In genomic region chr4:43631046-43631955, GRCm38 (mm10) we compare ENCODE assay signal across 8 mouse cellular contexts. TPM values are rescaled to one million over a fixed set of nuclear protein-coding genes. Genes with fewer than 3 reads are reported as not detected.
DNase-seq lines count a peak whose midpoint lies in the region; ATAC-seq lines count a peak whose summit lies in the region.

TSS of gene Npr2 (plus strand) at chr4:43631935.

- H3K27ac ChIP-seq in hindbrain, embryonic 15.5 days (replicated peaks) = peak within 1 kb of the TSS; percentile 84
- H3K27ac ChIP-seq in limb, embryonic 12.5 days = peak within 1 kb of the TSS; percentile 72
- peak within 1 kb of the TSS; percentile 83 for H3K27ac ChIP-seq in midbrain, embryonic 15.5 days

- ATAC-seq in hindbrain, embryonic 15.5 days (ENCODE audit: low FRiP score, low read depth) = peak; percentile 45
- peak; percentile 33 for ATAC-seq in limb, embryonic 12.5 days (ENCODE audit: insufficient number of reproducible peaks, insufficient read depth, low FRiP score, low TSS enrichment, low read depth)
- ATAC-seq in midbrain, embryonic 15.5 days (replicated peaks) = peak; percentile 67

- H3K4me2 ChIP-seq in hindbrain, embryonic 15.5 days = peak within 1 kb of the TSS; percentile 98
- H3K4me2 ChIP-seq in limb, embryonic 12.5 days = peak within 1 kb of the TSS; percentile 88
- peak within 1 kb of the TSS; percentile 90 for H3K4me2 ChIP-seq in midbrain, embryonic 15.5 days

- WGBS in hindbrain, embryonic 15.5 days = under 1% methylated on average over 46 of the region's 70 CpGs
- WGBS in limb, embryonic 12.5 days = 2% methylated on average over 61 of the region's 70 CpGs
- WGBS in midbrain, embryonic 15.5 days = 2% methylated on average over 35 of the region's 70 CpGs

- H3K9me3 ChIP-seq in hindbrain, embryonic 15.5 days = no peaks in the 10 kb centered on the region
- no peaks in the 10 kb centered on the region for H3K9me3 ChIP-seq in limb, embryonic 12.5 days
- no peaks in the 10 kb centered on the region for H3K9me3 ChIP-seq in midbrain, embryonic 15.5 days

- H3K4me1 ChIP-seq in hindbrain, embryonic 15.5 days (replicated peaks) = peaks cover 49% of the 10 kb centered on the region
- peaks cover 35% of the 10 kb centered on the region for H3K4me1 ChIP-seq in limb, embryonic 12.5 days (replicated peaks)
- peaks cover 45% of the 10 kb centered on the region for H3K4me1 ChIP-seq in midbrain, embryonic 15.5 days

- H3K27me3 ChIP-seq in hindbrain, embryonic 15.5 days = no peaks in the 10 kb centered on the region
- peaks cover 19% of the 10 kb centered on the region for H3K27me3 ChIP-seq in limb, embryonic 12.5 days
- no peaks in the 10 kb centered on the region for H3K27me3 ChIP-seq in midbrain, embryonic 15.5 days (replicated peaks)

- peak within 1 kb of the TSS; percentile 92 for H3K9ac ChIP-seq in hindbrain, embryonic 15.5 days
- H3K9ac ChIP-seq in limb, embryonic 12.5 days (replicated peaks) = peak within 1 kb of the TSS; percentile 96
- H3K9ac ChIP-seq in midbrain, embryonic 15.5 days = peak within 1 kb of the TSS; percentile 87

- peak; percentile 19 to 65 for DNase-seq in spleen, postnatal 4 days (ENCODE audit: low spot score in 2 of 2)
- no peak for DNase-seq in spleen, adult 12 weeks (ENCODE audit: low spot score)
- peak; percentile 74 for DNase-seq in cerebellum, adult 9-11 months
- DNase-seq in gastrocnemius, postnatal 10 days = peak; percentile 60
- DNase-seq in thymus, postnatal 4 days = peak; percentile 47

- H3K36me3 ChIP-seq in hindbrain, embryonic 15.5 days = no peaks in the 10 kb centered on the region
- no peaks in the 10 kb centered on the region for H3K36me3 ChIP-seq in limb, embryonic 12.5 days
- H3K36me3 ChIP-seq in midbrain, embryonic 15.5 days (replicated peaks) = no peaks in the 10 kb centered on the region

- peak within 1 kb of the TSS; percentile 70 for H3K4me3 ChIP-seq in hindbrain, embryonic 15.5 days
- H3K4me3 ChIP-seq in limb, embryonic 12.5 days (replicated peaks) = peak within 1 kb of the TSS; percentile 74
- peak within 1 kb of the TSS; percentile 59 for H3K4me3 ChIP-seq in midbrain, embryonic 15.5 days

RNA-seq across cellular contexts. Expression of gene Npr2, which starts in this region (rescaled TPM):
- total RNA-seq in gastrocnemius, postnatal 10 days (2021) = 10 to 100 TPM; 30.7 to 39.5 TPM
- polyA plus RNA-seq in hindbrain, embryonic 15.5 days (2015; fragmentation: Nextera tagmentation; extraction: Ambion mirVana) = 13.2 TPM in 2 replicates
- polyA plus RNA-seq in limb, embryonic 12.5 days (2016; fragmentation: Nextera tagmentation; extraction: Ambion mirVana) = 14.4 and 17.9 TPM in 2 replicates
- 12.8 and 16.0 TPM in 2 replicates for polyA plus RNA-seq in midbrain, embryonic 15.5 days (2015; fragmentation: Nextera tagmentation; extraction: Ambion mirVana)
